ENCODE assay signal across 8 mouse cellular contexts in the genomic region with DNA sequence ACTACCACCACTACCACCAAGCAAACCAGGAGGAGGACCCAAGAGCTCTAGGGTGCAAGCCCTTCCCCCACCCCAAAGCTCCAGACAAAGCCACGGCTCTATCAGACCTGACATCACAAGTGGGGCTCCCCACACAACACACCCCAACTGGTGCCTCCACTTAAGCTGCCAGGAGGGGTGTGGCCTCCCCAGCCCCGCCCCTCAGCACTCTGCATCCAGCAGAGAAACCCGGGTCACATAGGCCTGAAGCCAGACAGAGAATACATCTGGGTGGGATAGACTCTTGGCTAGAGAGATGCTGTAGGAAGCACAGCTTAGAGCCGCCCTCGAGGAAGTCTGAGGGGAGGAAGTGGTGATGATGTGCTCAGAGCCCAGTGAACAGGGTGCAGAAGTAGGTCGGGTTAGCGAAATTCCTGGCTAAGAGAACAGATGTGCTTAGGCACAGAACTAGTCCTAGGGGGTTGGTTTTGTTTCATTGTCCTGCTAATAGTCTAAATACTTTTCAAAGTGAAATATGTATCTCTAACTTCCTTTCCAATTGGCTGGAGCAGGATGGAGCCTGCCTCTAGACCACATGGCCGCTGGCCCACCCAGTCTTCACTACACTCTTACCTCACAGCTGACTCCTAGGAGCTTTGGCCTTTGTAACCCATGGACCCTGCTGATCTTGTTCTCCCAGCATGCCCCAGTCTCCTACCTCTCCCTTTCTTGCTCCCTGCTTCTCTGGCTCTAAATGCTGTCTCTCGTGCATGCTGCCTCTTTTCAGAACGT. TPM values are rescaled to one million over a fixed set of nuclear protein-coding genes. Genes with fewer than 3 reads are reported as not detected.
DNase-seq lines count a peak whose midpoint lies in the region; ATAC-seq lines count a peak whose summit lies in the region.

No protein-coding gene starts in this region.

- H3K4me1 ChIP-seq in embryonic facial prominence, embryonic 13.5 days, result peaks cover 15% of the 10 kb centered on the region

- no peak overlapping the region for H3K4me2 ChIP-seq in embryonic facial prominence, embryonic 13.5 days

- no peaks in the 10 kb centered on the region for H3K27me3 ChIP-seq in embryonic facial prominence, embryonic 13.5 days

- no peak overlapping the region for H3K4me3 ChIP-seq in embryonic facial prominence, embryonic 13.5 days

- peak overlapping the region; percentile 79 for H3K27ac ChIP-seq in embryonic facial prominence, embryonic 13.5 days

- 42% methylated on average over 10 of the region's 10 CpGs for WGBS in embryonic facial prominence, embryonic 13.5 days

- peak; percentile 64; the same call in 1 of the 2 replicates for ATAC-seq in embryonic facial prominence, embryonic 13.5 days (ENCODE audit: insufficient number of reproducible peaks, insufficient read depth, low FRiP score, low TSS enrichment, low read depth)

- H3K9ac ChIP-seq in embryonic facial prominence, embryonic 13.5 days, result peak overlapping the region; percentile 45

- peaks cover 68% of the 10 kb centered on the region for H3K36me3 ChIP-seq in embryonic facial prominence, embryonic 13.5 days

- H3K9me3 ChIP-seq in embryonic facial prominence, embryonic 13.5 days, result no peaks in the 10 kb centered on the region

- DNase-seq in retina, postnatal 1 day, result peak; percentile 29
- no peak for DNase-seq in retina, embryonic 14.5 days (ENCODE audit: low spot score)
- DNase-seq in kidney, postnatal 14 days, result peak; percentile 60
- DNase-seq in natural killer cell, adult 2 months (ENCODE audit: low spot score in 2 of 2), result peak; percentile 54 to 70
- no peak for DNase-seq in MN1 (ENCODE audit: low spot score)
- no peak for DNase-seq in right cerebral cortex, postnatal 4 days
- DNase-seq in left cerebral cortex, adult 9 months (ENCODE audit: low spot score in 2 of 2), result no peak

RNA-seq across cellular contexts. Expression of gene Kcnk7, which starts 0.8 kb away (rescaled TPM):
- polyA plus RNA-seq in embryonic facial prominence, embryonic 13.5 days (2015; fragmentation: Nextera tagmentation; extraction: Ambion mirVana), result 0.52 and 0.59 TPM in 2 replicates

RNA-seq across cellular contexts. Expression of gene Pcnx3, which starts 16.3 kb away (rescaled TPM):
- polyA plus RNA-seq in embryonic facial prominence, embryonic 13.5 days (2015; fragmentation: Nextera tagmentation; extraction: Ambion mirVana), result 25.6 and 26.5 TPM in 2 replicates

RNA-seq across cellular contexts. Expression of gene Map3k11, which starts 16.4 kb away (rescaled TPM):
- 19.2 and 20.5 TPM in 2 replicates for polyA plus RNA-seq in embryonic facial prominence, embryonic 13.5 days (2015; fragmentation: Nextera tagmentation; extraction: Ambion mirVana)

RNA-seq across cellular contexts. Expression of gene Ehbp1l1, which starts 21.1 kb away (rescaled TPM):
- 9.9 and 14.0 TPM in 2 replicates for polyA plus RNA-seq in embryonic facial prominence, embryonic 13.5 days (2015; fragmentation: Nextera tagmentation; extraction: Ambion mirVana)

RNA-seq across cellular contexts. Expression of gene Fam89b, which starts 24.5 kb away (rescaled TPM):
- polyA plus RNA-seq in embryonic facial prominence, embryonic 13.5 days (2015; fragmentation: Nextera tagmentation; extraction: Ambion mirVana), result 115 and 126 TPM in 2 replicates

Comparison
In these comparisons a context has a peak if more than half of its experiments do, and no peak if none do; other contexts are left out.
1. DNase-seq: peak in retina, postnatal 1 day (single experiment), kidney, postnatal 14 days (single experiment) and natural killer cell, adult 2 months (2 of 2); none in retina, embryonic 14.5 days (single experiment), MN1 (single experiment), right cerebral cortex, postnatal 4 days (single experiment) and left cerebral cortex, adult 9 months (0 of 2).